Mouse (Mus musculus) ovary, adult 18-20 months (tissue): ENCODE data around the gene Tspan4.

ENCODE experiments used
- DNase-seq: peaks from one replicate; pipeline ENCODE4 v3.0.0; 2022; ENCODE audit warnings: low spot score, mixed read lengths

The Tspan4 gene

GRCm38 (mm10) chr7:141476981-141477370 lies 1.9 kb downstream of the Tspan4 start:
- DNase-seq, result peak; percentile 34

- peak; percentile 30 for DNase-seq
Measured at GRCm38 (mm10) chr7:141477578-141478269, 2.7 kb downstream of the Tspan4 start.

GRCm38 (mm10) chr7:141478270-141478748 lies 3.3 kb downstream of the Tspan4 start:
- DNase-seq, result peak; percentile 64

- DNase-seq, result peak; percentile 30
Measured at GRCm38 (mm10) chr7:141480842-141481497, 5.9 kb downstream of the Tspan4 start.

- peak; percentile 33 for DNase-seq
Measured at GRCm38 (mm10) chr7:141481498-141482401, 6.7 kb downstream of the Tspan4 start.

GRCm38 (mm10) chr7:141482531-141483024 lies 7.5 kb downstream of the Tspan4 start:
- DNase-seq, result no peak

GRCm38 (mm10) chr7:141483114-141483653 lies 8.1 kb downstream of the Tspan4 start:
- DNase-seq, result no peak

- no peak for DNase-seq
Measured at GRCm38 (mm10) chr7:141484186-141485120, 9.4 kb downstream of the Tspan4 start.

GRCm38 (mm10) chr7:141485186-141485585 lies 10.1 kb downstream of the Tspan4 start:
- DNase-seq, result no peak

GRCm38 (mm10) chr7:141485606-141486005 lies 10.6 kb downstream of the Tspan4 start:
- no peak for DNase-seq

GRCm38 (mm10) chr7:141486239-141486638 lies 11.2 kb downstream of the Tspan4 start:
- DNase-seq, result no peak

- DNase-seq, result no peak
Measured at GRCm38 (mm10) chr7:141487141-141487540, 12.1 kb downstream of the Tspan4 start.

- no peak for DNase-seq
Measured at GRCm38 (mm10) chr7:141491151-141491550, 16.1 kb downstream of the Tspan4 start.

- DNase-seq, result no peak
Measured at GRCm38 (mm10) chr7:141492738-141493137, 17.7 kb downstream of the Tspan4 start.

- no peak for DNase-seq
Measured at GRCm38 (mm10) chr7:141493729-141494128, 18.7 kb downstream of the Tspan4 start.

GRCm38 (mm10) chr7:141495379-141495778 lies 20.3 kb downstream of the Tspan4 start:
- no peak for DNase-seq

- DNase-seq, result no peak
Measured at GRCm38 (mm10) chr7:141495940-141496339, 20.9 kb downstream of the Tspan4 start.

GRCm38 (mm10) chr7:141497600-141497999 lies 22.6 kb downstream of the Tspan4 start:
- no peak for DNase-seq

GRCm38 (mm10) chr7:141501820-141502555 lies 26.9 kb downstream of the Tspan4 start:
- DNase-seq, result peak; percentile 46

- no peak for DNase-seq
Measured at GRCm38 (mm10) chr7:141502556-141502905, 27.5 kb downstream of the Tspan4 start.
